Mouse (Mus musculus) limb, embryonic 14.5 days (tissue): ENCODE measurements around the gene Tbc1d1. TPM values are rescaled to one million over a fixed set of nuclear protein-coding genes. Genes with fewer than 3 reads are reported as not detected.

Experiments used
- ATAC-seq: fragments of 200-750 bp; cut with Nextera tagmentation; 2 replicates; pipeline ENCODE4 v1.8.0; 2017; ENCODE audit warnings: low read depth, moderate number of reproducible peaks, moderate TSS enrichment; ENCODE audit not compliant: low FRiP score
- DNase-seq: peaks from one replicate; pipeline ENCODE4 v3.0.0-alpha.2; 2015; ENCODE audit warnings: low spot score
- H3K27ac ChIP-seq: fragments of 300-500 bp; sonication (generic); replicated peaks from 2 replicates; pipeline ENCODE4 v1.5.1; 2014; ENCODE audit warnings: low read depth, mild to moderate bottlenecking, low read length, moderate library complexity, mixed read lengths
- H3K27me3 ChIP-seq: fragments of 300-500 bp; sonication (generic); 2 replicates; pipeline ENCODE4 v1.6.1; 2014; ENCODE audit warnings: low read length, mixed read lengths; ENCODE audit not compliant: control insufficient read depth, insufficient read depth
- H3K36me3 ChIP-seq: fragments of 300-500 bp; sonication (generic); 2 replicates; pipeline ENCODE4 v1.6.1; 2014; ENCODE audit warnings: mild to moderate bottlenecking, low read length, moderate library complexity, mixed read lengths; ENCODE audit not compliant: control insufficient read depth, insufficient read depth
- H3K4me1 ChIP-seq: fragments of 300-500 bp; sonication (generic); 2 replicates; pipeline ENCODE4 v1.6.1; 2014; ENCODE audit warnings: antibody characterized with exemption, low read length, mixed read lengths; ENCODE audit not compliant: control insufficient read depth, insufficient read depth
- H3K4me2 ChIP-seq: fragments of 300-500 bp; sonication (generic); replicated peaks from 2 replicates; pipeline ENCODE4 v1.6.1; 2014; ENCODE audit warnings: low read depth, mild to moderate bottlenecking, low read length, moderate library complexity; ENCODE audit not compliant: severe bottlenecking
- H3K4me3 ChIP-seq: fragments of 300-500 bp; sonication (generic); replicated peaks from 2 replicates; pipeline ENCODE4 v1.5.1; 2014; ENCODE audit warnings: low read length
- H3K9ac ChIP-seq: fragments of 300-500 bp; sonication (generic); 2 replicates; pipeline ENCODE4 v1.6.1; 2014; ENCODE audit warnings: mild to moderate bottlenecking, low read depth, low read length, moderate library complexity; ENCODE audit not compliant: severe bottlenecking
- H3K9me3 ChIP-seq: fragments of 300-500 bp; sonication (generic); 2 replicates; pipeline ENCODE4 v1.6.1; 2016; ENCODE audit warnings: low read length; ENCODE audit not compliant: control insufficient read depth
- POLR2A ChIP-seq: fragments of 200-500 bp; IDR thresholded peaks from 2 replicates; pipeline ENCODE4 v1.8.0; 2012; ENCODE audit warnings: inconsistent platforms, mild to moderate bottlenecking, moderate library complexity, borderline replicate concordance; ENCODE audit not compliant: insufficient read depth, insufficient read length; ENCODE audit errors: extremely low read depth
- WGBS: fragments of 180-500 bp; shearing (Covaris S2); extraction: QIAGEN DNeasy Blood & Tissue Kit; methylation state at CpG from one replicate; pipeline ENCODE4 v1.1.7; 2014; 5-methylcytosine and 5-hydroxymethylcytosine counted together
- polyA plus RNA-seq, 2 experiments: library from polyadenylated mRNA; depleted of rRNA in 1 of 2; stranded (reverse) in 1 of 2; unstranded in 1 of 2; fragments of >200 nt; fragmentation: Nextera tagmentation in 1 of 2; extraction: Ambion mirVana in 1 of 2; gene quantifications; 2 replicates each; pipeline versions ENCODE4 v1.2.1 to v1.2.3; 2012 to 2014

Gene Tbc1d1
- polyA plus RNA-seq, 2 experiments = 23.1 to 25.5 TPM

- Histone ChIP-seq H3K4me3 (no peak overlapping the region), H3K9me3 (no peaks in the 10 kb centered on the region), H3K27ac (no peak overlapping the region), H3K27me3 (no peaks in the 10 kb centered on the region), H3K36me3 (no peaks in the 10 kb centered on the region), H3K4me1 (peaks cover 38% of the 10 kb centered on the region), H3K4me2 (no peak overlapping the region), H3K9ac (no peak overlapping the region)
- DNase-seq = no peak
- TF ChIP-seq POLR2A = no peak
- 73% methylated on average over 3 of the region's 3 CpGs for WGBS
- ATAC-seq = no peak
Observed at GRCm38 (mm10) chr5:64386996-64387395, 230.9 kb downstream of the Tbc1d1 start.

- 12% methylated on average over 6 of the region's 6 CpGs for WGBS
- TF ChIP-seq POLR2A = no peak
- Histone ChIP-seq H3K36me3 (no peaks in the 10 kb centered on the region), H3K27ac (peak overlapping the region; percentile 10; the same call in 1 of the 2 replicates), H3K4me3 (no peak overlapping the region), H3K4me1 (peaks cover 29% of the 10 kb centered on the region), H3K9me3 (no peaks in the 10 kb centered on the region), H3K4me2 (no peak overlapping the region), H3K9ac (no peak overlapping the region), H3K27me3 (no peaks in the 10 kb centered on the region)
- DNase-seq = peak; percentile 68
- peak; percentile 56 for ATAC-seq
Observed at GRCm38 (mm10) chr5:64389202-64389929, 233.3 kb downstream of the Tbc1d1 start.

- DNase-seq = no peak
Observed at GRCm38 (mm10) chr5:64391346-64391745, 235.2 kb downstream of the Tbc1d1 start.

GRCm38 (mm10) chr5:64392426-64393020 lies 236.4 kb downstream of the Tbc1d1 start:
- ATAC-seq (no peak), DNase-seq (no peak)
- WGBS = 81% methylated on average over 8 of the region's 8 CpGs
- Histone ChIP-seq H3K9ac (no peak overlapping the region), H3K4me1 (peaks cover 27% of the 10 kb centered on the region), H3K27me3 (no peaks in the 10 kb centered on the region), H3K36me3 (no peaks in the 10 kb centered on the region), H3K4me3 (no peak overlapping the region), H3K27ac (no peak overlapping the region), H3K9me3 (no peaks in the 10 kb centered on the region), H3K4me2 (no peak overlapping the region)
- TF ChIP-seq POLR2A = no peak

More at GRCm38 (mm10) chr5:64391346-64391745, 235.2 kb downstream of the Tbc1d1 start:
- WGBS = 37% methylated on average over 4 of the region's 4 CpGs
- Histone ChIP-seq H3K4me2 (no peak overlapping the region), H3K27ac (no peak overlapping the region), H3K4me3 (no peak overlapping the region), H3K27me3 (no peaks in the 10 kb centered on the region), H3K4me1 (peaks cover 27% of the 10 kb centered on the region), H3K36me3 (no peaks in the 10 kb centered on the region), H3K9me3 (no peaks in the 10 kb centered on the region), H3K9ac (no peak overlapping the region)
- no peak for TF ChIP-seq POLR2A
- ATAC-seq = no peak

GRCm38 (mm10) chr5:64393530-64393929 lies 237.4 kb downstream of the Tbc1d1 start:
- no peak for DNase-seq
- Histone ChIP-seq H3K4me2 (no peak overlapping the region), H3K4me1 (peaks cover 27% of the 10 kb centered on the region), H3K36me3 (no peaks in the 10 kb centered on the region), H3K4me3 (no peak overlapping the region), H3K9me3 (no peaks in the 10 kb centered on the region), H3K9ac (no peak overlapping the region), H3K27ac (no peak overlapping the region), H3K27me3 (no peaks in the 10 kb centered on the region)
- TF ChIP-seq POLR2A = no peak
- 81% methylated on average over 4 of the region's 4 CpGs for whole genome bisulfite sequencing
- no peak for ATAC-seq
